Mouse (Mus musculus): ENCODE results near the gene Psmc3. TPM values are rescaled to one million over a fixed set of nuclear protein-coding genes. Genes with fewer than 3 reads are reported as not detected.

The Psmc3 gene
- polyA plus RNA-seq, 1 experiment, result 148 TPM

DNA sequence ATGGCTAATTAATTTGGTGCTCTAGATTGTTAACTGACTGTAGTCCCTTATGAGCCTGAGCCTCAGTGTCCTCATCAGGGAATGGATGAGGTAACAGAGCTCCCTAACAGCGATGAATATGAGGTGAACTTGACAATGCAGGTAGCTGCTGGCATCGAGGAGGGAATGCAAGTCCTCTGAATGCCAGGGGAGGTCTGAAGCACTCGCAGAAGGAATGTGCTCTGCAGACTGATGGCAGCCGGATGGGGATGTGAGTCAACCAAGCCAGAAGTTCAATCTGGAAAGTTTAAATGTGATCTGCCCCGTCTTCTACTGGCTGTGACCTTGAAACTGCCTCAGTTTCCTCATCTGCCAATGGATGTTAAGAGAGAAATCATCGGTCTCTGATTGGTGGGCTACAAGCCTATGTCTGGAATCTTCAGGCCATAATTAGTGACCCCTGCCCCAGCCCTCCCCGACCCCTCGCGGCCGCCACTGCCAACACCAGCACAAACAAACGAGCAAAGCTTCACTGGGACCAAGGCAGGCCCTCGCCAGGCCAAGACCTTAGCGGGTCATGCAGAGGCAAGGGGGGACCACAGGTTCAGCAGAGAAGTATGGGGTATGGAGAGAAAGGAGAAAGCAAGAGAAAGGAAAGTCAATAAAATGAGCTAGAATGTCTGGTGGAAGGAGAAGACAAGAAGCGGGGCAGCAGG, 15.6 kb downstream of the Psmc3 start:
- no peak for TF ChIP-seq GATA1 (IDR thresholded peaks at IDR 0.05; ENCODE audit: low read length)

GRCm38 (mm10) chr2:91070076-91070800, 16.4 kb downstream of the Psmc3 start, which contains the start of gene Slc39a13:
Slc39a13 (minus strand) TSS chr2:91070417.
- no peak for TF ChIP-seq GATA1 (IDR thresholded peaks at IDR 0.05; ENCODE audit: low read length)

DNA sequence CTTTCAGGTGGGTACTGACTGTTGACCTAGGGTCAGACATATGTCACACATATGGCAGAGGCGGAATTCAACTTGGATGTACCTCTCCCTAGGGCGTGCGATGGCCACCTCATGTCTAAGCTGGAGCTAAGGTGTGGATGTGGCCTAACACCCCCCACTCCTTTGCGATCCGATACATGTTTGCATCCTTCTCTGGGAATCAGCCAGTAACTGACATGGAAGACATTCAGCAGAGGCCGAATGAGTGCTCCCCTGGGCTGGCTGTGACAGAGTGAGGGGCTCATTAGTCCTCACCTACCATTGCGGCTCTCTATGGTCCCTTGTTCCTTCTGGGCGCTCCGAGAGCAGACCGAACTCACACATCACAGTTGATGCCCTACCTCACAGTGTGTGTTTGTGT, 17.2 kb downstream of the Psmc3 start:
- no peak for TF ChIP-seq GATA1 (IDR thresholded peaks at IDR 0.05; ENCODE audit: low read length)

GRCm38 (mm10) chr2:91072092-91072491, 18.3 kb downstream of the Psmc3 start:
- TF ChIP-seq GATA1 (IDR thresholded peaks at IDR 0.05; ENCODE audit: low read length), result no peak

- no peak for TF ChIP-seq GATA1 (IDR thresholded peaks at IDR 0.05; ENCODE audit: low read length)
These were observed 24.1 kb downstream of the Psmc3 start for GRCm38 (mm10) chr2:91077957-91078313.

GRCm38 (mm10) chr2:91078314-91079025, 24.7 kb downstream of the Psmc3 start:
- TF ChIP-seq GATA1 (IDR thresholded peaks at IDR 0.05; ENCODE audit: low read length), result no peak

GRCm38 (mm10) chr2:91079026-91079384, 25.2 kb downstream of the Psmc3 start:
- TF ChIP-seq GATA1 (IDR thresholded peaks at IDR 0.05; ENCODE audit: low read length), result no peak

DNA sequence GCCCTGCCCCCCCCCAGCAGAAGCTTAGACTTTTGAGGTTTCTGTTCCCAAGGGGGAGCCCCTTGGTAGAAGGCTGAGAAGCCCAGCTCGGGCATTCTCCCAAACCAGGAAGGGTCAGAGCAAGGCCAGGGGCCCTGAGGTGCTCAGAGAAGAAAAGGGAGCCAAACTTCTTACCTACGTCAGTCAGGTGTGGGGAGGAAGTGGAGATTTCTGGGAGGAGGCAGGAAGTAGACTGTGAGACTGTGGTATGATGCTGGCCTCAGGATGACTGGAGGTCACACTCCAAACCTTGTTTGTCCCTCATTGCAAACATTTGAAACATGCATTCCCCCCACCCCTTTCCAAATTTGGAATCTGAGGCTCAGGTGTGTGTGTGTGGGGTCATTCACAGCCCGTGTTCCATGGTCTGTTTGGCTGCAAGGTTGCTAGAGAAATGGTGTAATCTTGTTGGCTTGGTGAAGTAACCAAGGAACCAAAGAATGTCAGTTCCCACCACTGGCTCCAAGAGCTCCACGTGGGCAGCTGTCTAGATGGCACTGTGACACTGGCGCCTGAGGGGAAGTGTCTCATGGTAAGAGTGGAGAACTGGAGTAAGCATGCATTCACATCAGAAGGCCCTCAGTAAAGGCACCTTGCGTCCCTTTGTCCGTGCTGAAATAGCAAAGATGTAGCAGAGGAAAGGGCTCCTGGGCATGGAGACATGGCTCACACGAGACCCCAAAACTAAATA, 27.1 kb downstream of the Psmc3 start:
- no peak for TF ChIP-seq GATA1 (IDR thresholded peaks at IDR 0.05; ENCODE audit: low read length)

GRCm38 (mm10) chr2:91081775-91082695, 28.2 kb downstream of the Psmc3 start, which contains the start of gene Spi1:
Spi1 (plus strand) TSS chr2:91082390.
- TF ChIP-seq GATA1 (IDR thresholded peaks at IDR 0.05; ENCODE audit: low read length), result no peak

DNA sequence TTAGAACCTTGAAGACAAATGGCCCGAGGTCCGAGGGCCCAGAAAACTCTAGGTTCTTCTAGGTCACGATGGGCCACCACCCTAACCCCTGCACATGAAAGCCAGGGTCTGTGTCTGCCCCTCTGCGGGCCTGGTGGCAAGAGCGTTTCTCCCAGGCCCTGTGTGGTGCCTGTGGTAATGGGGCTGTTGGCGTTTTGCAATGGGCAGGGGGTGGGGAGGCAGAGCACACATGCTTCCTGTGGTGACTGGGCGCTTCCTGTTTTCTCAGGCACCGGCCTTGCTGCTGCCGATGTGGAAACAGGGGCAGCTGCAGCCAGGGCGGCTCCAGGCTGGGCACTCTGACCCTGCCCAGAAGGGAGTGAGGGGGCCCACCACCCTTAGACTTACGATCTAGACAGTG, 29.0 kb downstream of the Psmc3 start:
- TF ChIP-seq GATA1 (IDR thresholded peaks at IDR 0.05; ENCODE audit: low read length), result no peak

DNA sequence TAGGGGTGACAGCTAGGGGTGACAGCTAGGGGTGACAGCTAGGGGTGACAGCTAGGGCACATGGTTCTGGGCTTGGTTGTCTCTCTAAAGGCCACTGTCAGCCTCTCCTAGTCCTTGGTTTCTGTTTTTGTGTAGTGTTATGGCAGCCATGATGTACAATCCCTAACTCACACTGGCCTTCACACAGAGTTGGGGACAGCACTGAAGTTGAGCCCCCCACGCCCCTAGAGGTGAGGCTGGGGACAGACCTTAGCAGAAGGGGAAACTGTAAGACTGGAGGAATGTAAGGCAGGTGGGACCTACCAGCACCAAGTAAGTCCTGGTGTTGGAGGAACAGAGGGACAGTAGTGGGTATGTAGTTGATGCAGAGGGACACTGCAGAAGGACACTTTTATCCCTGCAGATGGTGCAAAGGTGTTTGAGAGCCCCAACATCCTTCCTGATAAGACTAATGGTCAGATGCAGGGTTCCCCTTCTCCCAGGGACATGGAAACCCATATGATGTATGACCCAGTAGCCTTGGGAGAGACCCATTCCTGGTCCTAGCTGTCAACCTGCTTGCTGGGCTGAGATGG, 29.6 kb downstream of the Psmc3 start:
- TF ChIP-seq GATA1 (IDR thresholded peaks at IDR 0.05; ENCODE audit: low read length), result no peak

DNA sequence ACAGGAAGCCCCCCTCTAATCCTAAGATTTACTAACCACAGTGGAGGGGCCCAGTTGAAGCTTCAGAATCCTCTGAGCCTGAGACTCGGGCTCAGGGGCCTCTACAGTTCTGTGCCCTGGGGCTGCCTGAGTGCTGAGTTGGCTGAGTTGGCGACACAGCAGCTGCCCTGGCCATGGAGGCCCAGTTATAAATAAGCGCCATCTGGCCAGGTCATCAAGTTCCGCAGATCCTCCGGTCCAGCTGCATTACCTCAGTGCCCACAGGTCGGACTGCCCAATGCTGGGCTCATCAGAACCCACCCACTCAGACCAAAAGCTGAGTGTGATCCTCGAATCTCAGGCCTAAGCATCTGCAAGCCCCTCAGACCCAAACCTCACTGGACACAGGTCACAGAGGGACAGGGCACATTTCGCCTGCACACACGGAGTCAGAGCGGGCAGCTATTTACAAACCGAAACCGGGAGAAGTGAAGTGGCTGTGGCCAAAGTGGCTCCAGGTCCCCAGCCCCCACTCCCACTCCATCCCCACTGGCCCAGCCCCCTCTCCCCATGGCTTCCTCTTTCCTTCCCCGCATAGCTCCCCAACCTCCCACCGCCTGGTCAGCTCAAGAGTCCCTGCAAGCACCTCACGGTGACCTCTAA, 30.5 kb downstream of the Psmc3 start:
- TF ChIP-seq GATA1 (IDR thresholded peaks at IDR 0.05; ENCODE audit: low read length), result no peak

DNA sequence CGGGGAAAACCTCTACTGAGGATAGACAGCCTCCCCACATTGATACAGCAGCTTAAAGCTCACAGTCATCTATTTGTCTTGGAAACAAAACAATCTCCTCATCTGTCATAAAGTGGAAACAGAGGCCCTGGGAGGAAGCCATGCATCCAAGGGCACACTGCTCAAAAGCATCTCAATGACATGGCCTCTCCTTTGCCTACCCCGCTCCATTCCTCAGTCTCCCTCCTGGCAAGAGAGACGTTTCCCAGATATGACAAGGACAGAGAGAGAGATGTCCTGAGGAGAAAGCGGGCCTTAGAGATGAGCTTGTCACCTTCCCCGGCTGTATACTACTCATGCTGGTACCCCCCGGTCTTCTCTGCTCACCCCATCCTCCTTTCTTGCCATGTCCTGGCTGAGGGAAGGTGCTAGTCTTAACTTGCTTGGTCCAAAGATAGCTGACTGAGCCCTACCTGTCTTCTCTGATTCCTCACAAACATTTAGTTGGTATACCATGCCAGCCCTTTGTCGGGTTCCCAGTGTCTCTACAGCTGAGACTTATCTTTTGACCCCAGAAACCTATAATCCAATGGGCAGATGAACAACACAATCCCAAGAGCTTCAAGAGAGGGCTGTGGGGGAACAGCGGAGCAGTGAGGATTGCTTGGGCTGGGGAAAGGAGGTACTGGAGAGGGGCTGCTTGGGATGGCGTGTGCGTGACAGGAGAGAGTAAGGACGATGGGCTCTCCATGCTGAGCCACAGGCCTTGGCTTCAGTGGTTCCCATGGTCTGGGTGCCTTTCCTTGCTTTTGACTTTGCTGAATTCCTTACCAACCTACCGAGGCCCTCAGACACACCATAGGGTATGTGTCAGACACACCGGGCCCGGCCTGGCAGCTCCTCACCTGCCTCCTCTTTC, 31.9 kb downstream of the Psmc3 start:
- TF ChIP-seq GATA1 (IDR thresholded peaks at IDR 0.05; ENCODE audit: low read length), result no peak

All from G1E-ER4 (cell line).